9 mouse cellular contexts compared by ENCODE assay signal in the genomic region with DNA sequence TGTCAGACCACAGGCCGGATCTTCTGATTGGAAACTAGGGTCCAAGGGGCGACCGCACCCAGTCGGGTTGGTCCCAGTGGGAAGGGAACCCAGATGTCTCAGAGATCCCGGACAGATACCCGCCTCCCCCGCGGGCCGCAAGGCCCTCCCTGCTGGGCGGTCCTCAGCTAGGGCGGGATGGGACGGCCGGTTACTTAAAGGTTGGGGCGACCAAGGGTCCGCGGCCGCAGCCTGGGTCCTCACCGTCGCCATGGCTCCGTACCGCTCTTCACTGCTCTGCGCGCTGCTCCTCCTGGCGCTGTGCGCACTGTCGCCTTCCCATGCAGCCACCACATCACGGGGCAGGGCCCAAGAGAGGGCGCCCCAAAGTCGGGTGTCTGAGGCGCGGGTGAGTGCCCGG. TPM values are rescaled to one million over a fixed set of nuclear protein-coding genes. Genes with fewer than 3 reads are reported as not detected.
DNase-seq lines count a peak whose midpoint lies in the region; ATAC-seq and TF ChIP-seq lines count a peak whose summit lies in the region.
"Had no signal": no experiment of that assay in that cellular context is flagged by ENCODE, and none has a peak within 500 bp of the region (broad histone marks: within the 10 kb centered on the region; RNA-seq: fewer than 3 reads in every experiment).

No protein-coding gene starts in this region.

- DNase-seq in kidney, adult 9 months = peak; percentile 19
- no peak for DNase-seq in kidney, adult 8-10 months
- no peak for DNase-seq in forebrain, postnatal 0 days
- no peak for DNase-seq in liver, embryonic 11.5 days (ENCODE audit: low spot score)
- no peak for DNase-seq in right cerebral cortex, adult 18-20 months
- DNase-seq in layer of hippocampus, adult 11-12 months (ENCODE audit: low spot score) = no peak

- peak overlapping the region; percentile 19 for H3K4me3 ChIP-seq in forebrain, postnatal 0 days (ENCODE audit: low read depth, low read length)
- peak overlapping the region; percentile 44 for H3K4me3 ChIP-seq in liver, embryonic 11.5 days (ENCODE audit: low read depth, low read length)
- peak overlapping the region; percentile 26 for H3K4me3 ChIP-seq in midbrain, embryonic 15.5 days

- H3K36me3 ChIP-seq in forebrain, postnatal 0 days (ENCODE audit: insufficient read depth) = no peaks in the 10 kb centered on the region
- no peaks in the 10 kb centered on the region for H3K36me3 ChIP-seq in liver, embryonic 11.5 days (ENCODE audit: control insufficient read depth, insufficient read depth, low read length)
- H3K36me3 ChIP-seq in midbrain, embryonic 15.5 days (replicated peaks) = no peaks in the 10 kb centered on the region

- no peak overlapping the region for H3K9ac ChIP-seq in forebrain, postnatal 0 days
- H3K9ac ChIP-seq in liver, embryonic 11.5 days (ENCODE audit: low read depth, low read length) = no peak overlapping the region
- H3K9ac ChIP-seq in midbrain, embryonic 15.5 days = 0 out of 2 replicates have a peak overlapping the region, but pooled peaks have one; percentile 10

- ATAC-seq in forebrain, postnatal 0 days = no peak
- peak; percentile 63 to 66; a peak in 3 of 4 replicates for ATAC-seq in hematopoietic stem cell, adult 5-6 weeks (replicated peaks in 1 of 2; ENCODE audit: insufficient read depth in 1 of 2, low FRiP score in 2 of 2, low TSS enrichment in 1 of 2, low read depth in 1 of 2, poor library complexity in 2 of 2, severe bottlenecking in 2 of 2)
- peak; percentile 34; the same call in 1 of the 2 replicates for ATAC-seq in liver, embryonic 11.5 days (replicated peaks; ENCODE audit: low FRiP score)
- ATAC-seq in midbrain, embryonic 15.5 days (replicated peaks) = 0 out of 2 replicates have a peak, but pooled peaks have one; percentile 65

- TF ChIP-seq CTCF in forebrain, postnatal 0 days (IDR thresholded peaks at IDR 0.05; ENCODE audit: low read depth) = no peak

- WGBS in forebrain, postnatal 0 days = 7% methylated on average over 32 of the region's 32 CpGs
- WGBS in liver, embryonic 11.5 days = 3% methylated on average over 32 of the region's 32 CpGs
- WGBS in midbrain, embryonic 15.5 days = 4% methylated on average over 32 of the region's 32 CpGs

- no peaks in the 10 kb centered on the region for H3K4me1 ChIP-seq in forebrain, postnatal 0 days (ENCODE audit: insufficient read depth)
- H3K4me1 ChIP-seq in liver, embryonic 11.5 days (replicated peaks; ENCODE audit: control insufficient read depth, insufficient read depth, low read length) = peaks cover 18% of the 10 kb centered on the region
- peaks cover 6% of the 10 kb centered on the region; the same call in 1 of the 2 replicates for H3K4me1 ChIP-seq in midbrain, embryonic 15.5 days

- no peak overlapping the region for H3K27ac ChIP-seq in forebrain, postnatal 0 days (ENCODE audit: low read depth, low read length)
- H3K27ac ChIP-seq in liver, embryonic 11.5 days (ENCODE audit: low read depth, low read length) = no peak overlapping the region
- no peak overlapping the region for H3K27ac ChIP-seq in midbrain, embryonic 15.5 days

- H3K27me3 ChIP-seq in forebrain, postnatal 0 days (ENCODE audit: insufficient read depth, low read length) = peaks cover 18% of the 10 kb centered on the region
- peaks cover 42% of the 10 kb centered on the region for H3K27me3 ChIP-seq in liver, embryonic 11.5 days (replicated peaks; ENCODE audit: control insufficient read depth, insufficient read depth, low read length)
- H3K27me3 ChIP-seq in midbrain, embryonic 15.5 days (replicated peaks) = peaks cover 35% of the 10 kb centered on the region
- H3K27me3 ChIP-seq: CH12.LX had no signal

- H3K9me3 ChIP-seq in forebrain, postnatal 0 days (ENCODE audit: low read length) = no peaks in the 10 kb centered on the region
- H3K9me3 ChIP-seq in liver, embryonic 11.5 days (ENCODE audit: control insufficient read depth, low read length) = no peaks in the 10 kb centered on the region
- H3K9me3 ChIP-seq in midbrain, embryonic 15.5 days = no peaks in the 10 kb centered on the region

- H3K4me2 ChIP-seq in forebrain, postnatal 0 days (ENCODE audit: low read depth) = peak overlapping the region; percentile 43
- H3K4me2 ChIP-seq in liver, embryonic 11.5 days = peak overlapping the region; percentile 71
- peak overlapping the region; percentile 47 for H3K4me2 ChIP-seq in midbrain, embryonic 15.5 days

RNA-seq across cellular contexts. Expression of gene Gsn, which starts 26.0 kb away (rescaled TPM):
- 24.3 and 30.3 TPM in 2 replicates for total RNA-seq in forebrain, postnatal 0 days (2014; rRNA removed)
- polyA plus RNA-seq in forebrain, postnatal 0 days (2015; fragmentation: Nextera tagmentation; extraction: Ambion mirVana) = 24.3 and 27.2 TPM in 2 replicates
- 19.8 and 34.2 TPM in 2 replicates for total RNA-seq in hematopoietic stem cell, adult 5-6 weeks (2017)
- 76.4 and 85.4 TPM in 2 replicates for polyA plus RNA-seq in liver, embryonic 11.5 days (2014; fragmentation: Nextera tagmentation; extraction: Ambion mirVana)
- polyA plus RNA-seq in midbrain, embryonic 15.5 days (2015; fragmentation: Nextera tagmentation; extraction: Ambion mirVana) = 18.9 and 19.2 TPM in 2 replicates

RNA-seq across cellular contexts. Expression of gene Stom, which starts 54.6 kb away (rescaled TPM):
- total RNA-seq in forebrain, postnatal 0 days (2014; rRNA removed) = 16.9 and 23.3 TPM in 2 replicates
- polyA plus RNA-seq in forebrain, postnatal 0 days (2015; fragmentation: Nextera tagmentation; extraction: Ambion mirVana) = 16.2 and 18.9 TPM in 2 replicates
- 34.7 and 40.0 TPM in 2 replicates for total RNA-seq in hematopoietic stem cell, adult 5-6 weeks (2017)
- 87.7 and 97.0 TPM in 2 replicates for polyA plus RNA-seq in liver, embryonic 11.5 days (2014; fragmentation: Nextera tagmentation; extraction: Ambion mirVana)
- 13.1 and 14.4 TPM in 2 replicates for polyA plus RNA-seq in midbrain, embryonic 15.5 days (2015; fragmentation: Nextera tagmentation; extraction: Ambion mirVana)
